Mouse (Mus musculus) lung, postnatal 4 days (tissue): ENCODE results near the gene Gm10840.

Source experiments
- DNase-seq, 2 experiments: peaks; one replicate each; pipeline ENCODE4 v3.0.0; 2021

Gm10840 gene

DNA sequence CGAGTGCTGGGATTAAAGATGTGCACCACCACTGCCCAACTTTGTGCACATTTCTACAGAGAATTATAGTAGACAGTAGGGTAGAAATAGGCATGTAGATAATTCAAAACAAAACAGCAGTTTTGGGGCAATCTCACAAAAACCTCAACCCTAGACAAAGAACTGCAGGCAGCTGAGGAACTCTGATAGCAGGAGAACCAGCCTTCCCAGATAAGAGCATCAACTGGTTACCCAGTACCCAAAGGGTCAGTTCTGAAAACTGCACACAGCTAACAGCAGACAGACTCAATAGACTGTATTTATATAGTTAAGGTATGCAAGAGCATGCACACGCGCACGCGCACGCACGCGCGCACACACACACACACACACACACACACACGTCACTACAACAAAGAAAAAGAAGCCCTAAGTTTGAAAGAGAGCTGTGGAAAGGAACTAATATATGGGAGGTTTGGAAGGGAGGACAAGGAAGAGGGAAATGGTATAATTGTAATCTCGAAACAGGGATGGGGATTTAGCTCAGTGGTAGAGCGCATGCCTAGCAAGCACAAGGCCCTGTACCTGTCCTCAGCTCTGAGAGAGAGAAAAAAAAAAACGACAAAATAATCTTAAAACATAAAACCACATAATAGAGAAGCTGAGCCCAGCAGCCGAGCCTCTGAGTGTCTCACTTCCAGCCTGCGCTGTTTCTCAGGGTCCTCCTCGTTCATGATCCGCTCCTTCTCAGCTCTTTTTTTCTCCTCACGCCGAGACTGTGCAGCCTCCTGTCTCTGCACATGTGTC lies 40.9 kb downstream of the Gm10840 start:
- no peak for DNase-seq

DNA sequence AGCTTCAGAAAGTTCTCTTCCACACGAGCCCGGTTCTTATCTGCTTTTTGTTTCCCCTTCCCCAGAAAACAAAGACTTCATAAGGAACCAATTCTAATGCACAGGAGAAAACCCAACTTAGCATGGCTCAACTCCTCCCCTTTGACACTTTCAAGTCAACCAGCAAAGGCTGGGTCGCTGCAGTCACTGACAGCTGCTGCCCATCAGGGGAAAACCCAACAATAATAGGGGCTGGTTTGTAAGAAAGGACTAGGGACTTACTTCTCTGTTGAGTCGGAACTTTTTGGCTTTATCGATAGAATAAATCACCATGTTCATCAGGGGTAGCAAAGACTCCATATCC lies 41.4 kb downstream of the Gm10840 start, which contains the start of gene Strada:
Strada (minus strand) TSS at position 46 of the 343 bp plus-strand sequence.
- DNase-seq, result no peak
